Mouse (Mus musculus): ENCODE data around the gene Casr. TPM values are rescaled to one million over a fixed set of nuclear protein-coding genes. Genes with fewer than 3 reads are reported as not detected.

Gene Casr
- 0.04 TPM in 1 of 2 replicates, not detected in the other for polyA plus RNA-seq (2016; fragmentation: Nextera tagmentation; extraction: Ambion mirVana)

GRCm38 (mm10) chr16:36561386-36562338 is at the start of gene Casr:
Casr (minus strand) TSS chr16:36562141.
- 0 out of 2 replicates have a peak, but pooled peaks have one; percentile 41 for ATAC-seq (ENCODE audit: low FRiP score, low read depth)
- Histone ChIP-seq H3K36me3 (no peaks in the 10 kb centered on the region), H3K4me1 (peaks cover 12% of the 10 kb centered on the region), H3K4me3 (peak within 1 kb of the TSS; percentile 43), H3K9me3 (no peaks in the 10 kb centered on the region), H3K27ac (replicated peaks) (no peak within 1 kb of the TSS), H3K4me2 (replicated peaks) (peak within 1 kb of the TSS; percentile 79), H3K27me3 (peaks cover 14% of the 10 kb centered on the region), H3K9ac (replicated peaks) (peak within 1 kb of the TSS; percentile 46; the same call in 1 of the 2 replicates)
- 2% methylated on average over 36 of the region's 36 CpGs for WGBS

- Histone ChIP-seq H3K9ac (replicated peaks) (no peak overlapping the region), H3K4me2 (replicated peaks) (no peak overlapping the region), H3K27ac (replicated peaks) (no peak overlapping the region), H3K27me3 (no peaks in the 10 kb centered on the region), H3K4me3 (no peak overlapping the region), H3K4me1 (no peaks in the 10 kb centered on the region), H3K36me3 (no peaks in the 10 kb centered on the region), H3K9me3 (no peaks in the 10 kb centered on the region)
- 91% methylated on average over 3 of the region's 3 CpGs for WGBS
- no peak for ATAC-seq (ENCODE audit: low FRiP score, low read depth)
Observed at GRCm38 (mm10) chr16:36602632-36603031, 40.7 kb upstream of the Casr start.

GRCm38 (mm10) chr16:36598265-36598664 is 36.3 kb upstream of the Casr start:
- no peaks in the 10 kb centered on the region for H3K36me3 ChIP-seq
- H3K27me3 ChIP-seq: no peaks in the 10 kb centered on the region
- H3K4me2 ChIP-seq (replicated peaks): no peak overlapping the region
- no peaks in the 10 kb centered on the region for H3K4me1 ChIP-seq
- H3K9ac ChIP-seq (replicated peaks): no peak overlapping the region
- H3K4me3 ChIP-seq: no peak overlapping the region
- WGBS: 82% methylated on average over 4 of the region's 4 CpGs
- no peaks in the 10 kb centered on the region for H3K9me3 ChIP-seq
- no peak for ATAC-seq (ENCODE audit: low FRiP score, low read depth)
- H3K27ac ChIP-seq (replicated peaks): no peak overlapping the region

GRCm38 (mm10) chr16:36596671-36597410 is 34.9 kb upstream of the Casr start:
- no peak for ATAC-seq (ENCODE audit: low FRiP score, low read depth)
- Histone ChIP-seq H3K27ac (replicated peaks) (no peak overlapping the region), H3K4me1 (no peaks in the 10 kb centered on the region), H3K4me3 (no peak overlapping the region), H3K4me2 (replicated peaks) (no peak overlapping the region), H3K9ac (replicated peaks) (no peak overlapping the region), H3K36me3 (no peaks in the 10 kb centered on the region), H3K9me3 (no peaks in the 10 kb centered on the region), H3K27me3 (no peaks in the 10 kb centered on the region)
- WGBS: 91% methylated on average over 10 of the region's 10 CpGs

GRCm38 (mm10) chr16:36589898-36590297 is 28.0 kb upstream of the Casr start:
- H3K4me3 ChIP-seq: no peak overlapping the region
- H3K9ac ChIP-seq (replicated peaks): no peak overlapping the region
- no peaks in the 10 kb centered on the region for H3K27me3 ChIP-seq
- no peak overlapping the region for H3K27ac ChIP-seq (replicated peaks)
- ATAC-seq (ENCODE audit: low FRiP score, low read depth): no peak
- WGBS: 67% methylated on average over 1 of the region's 1 CpGs
- H3K4me1 ChIP-seq: no peaks in the 10 kb centered on the region
- H3K4me2 ChIP-seq (replicated peaks): no peak overlapping the region
- no peaks in the 10 kb centered on the region for H3K9me3 ChIP-seq
- no peaks in the 10 kb centered on the region for H3K36me3 ChIP-seq

- 82% methylated on average over 4 of the region's 4 CpGs for WGBS
- Histone ChIP-seq H3K9me3 (no peaks in the 10 kb centered on the region), H3K27ac (replicated peaks) (no peak overlapping the region), H3K4me1 (no peaks in the 10 kb centered on the region), H3K4me3 (no peak overlapping the region), H3K36me3 (no peaks in the 10 kb centered on the region), H3K27me3 (no peaks in the 10 kb centered on the region), H3K9ac (replicated peaks) (no peak overlapping the region), H3K4me2 (replicated peaks) (no peak overlapping the region)
- no peak for ATAC-seq (ENCODE audit: low FRiP score, low read depth)
Observed at GRCm38 (mm10) chr16:36587971-36588370, 26.0 kb upstream of the Casr start.

- Histone ChIP-seq H3K27ac (replicated peaks) (no peak overlapping the region), H3K36me3 (no peaks in the 10 kb centered on the region), H3K9me3 (no peaks in the 10 kb centered on the region), H3K4me1 (peaks cover 4% of the 10 kb centered on the region; the same call in 1 of the 2 replicates), H3K4me2 (replicated peaks) (no peak overlapping the region), H3K4me3 (no peak overlapping the region), H3K9ac (replicated peaks) (no peak overlapping the region), H3K27me3 (no peaks in the 10 kb centered on the region)
- ATAC-seq (ENCODE audit: low FRiP score, low read depth): no peak
- whole genome bisulfite sequencing: 41% methylated on average over 3 of the region's 3 CpGs
Observed at GRCm38 (mm10) chr16:36582073-36582472, 20.1 kb upstream of the Casr start.

- WGBS: 83% methylated on average over 8 of the region's 8 CpGs
- Histone ChIP-seq H3K4me3 (no peak overlapping the region), H3K27me3 (no peaks in the 10 kb centered on the region), H3K4me1 (no peaks in the 10 kb centered on the region), H3K4me2 (replicated peaks) (no peak overlapping the region), H3K9me3 (no peaks in the 10 kb centered on the region), H3K36me3 (no peaks in the 10 kb centered on the region), H3K27ac (replicated peaks) (no peak overlapping the region), H3K9ac (replicated peaks) (no peak overlapping the region)
- no peak for ATAC-seq (ENCODE audit: low FRiP score, low read depth)
Observed at GRCm38 (mm10) chr16:36571942-36572341, 10.0 kb upstream of the Casr start.

- Histone ChIP-seq H3K4me2 (replicated peaks) (no peak overlapping the region), H3K27me3 (peaks cover 14% of the 10 kb centered on the region), H3K27ac (replicated peaks) (no peak overlapping the region), H3K9me3 (no peaks in the 10 kb centered on the region), H3K9ac (replicated peaks) (no peak overlapping the region), H3K4me3 (no peak overlapping the region), H3K4me1 (peaks cover 12% of the 10 kb centered on the region), H3K36me3 (no peaks in the 10 kb centered on the region)
- no peak for ATAC-seq (ENCODE audit: low FRiP score, low read depth)
- 89% methylated on average over 6 of the region's 6 CpGs for WGBS
Observed at GRCm38 (mm10) chr16:36559573-36559972, 2.4 kb downstream of the Casr start.

GRCm38 (mm10) chr16:36555672-36556165 is 6.2 kb downstream of the Casr start:
- Histone ChIP-seq H3K36me3 (no peaks in the 10 kb centered on the region), H3K27ac (replicated peaks) (no peak overlapping the region), H3K9me3 (peaks cover 5% of the 10 kb centered on the region; the same call in 1 of the 2 replicates), H3K4me3 (no peak overlapping the region), H3K27me3 (no peaks in the 10 kb centered on the region), H3K4me2 (replicated peaks) (no peak overlapping the region), H3K9ac (replicated peaks) (no peak overlapping the region), H3K4me1 (no peaks in the 10 kb centered on the region)
- no peak for ATAC-seq (ENCODE audit: low FRiP score, low read depth)
- WGBS: 87% methylated on average over 10 of the region's 10 CpGs

GRCm38 (mm10) chr16:36553624-36554023 is 8.3 kb downstream of the Casr start:
- Histone ChIP-seq H3K4me2 (replicated peaks) (no peak overlapping the region), H3K4me1 (no peaks in the 10 kb centered on the region), H3K4me3 (no peak overlapping the region), H3K9ac (replicated peaks) (no peak overlapping the region), H3K36me3 (no peaks in the 10 kb centered on the region), H3K9me3 (peaks cover 5% of the 10 kb centered on the region; the same call in 1 of the 2 replicates), H3K27me3 (no peaks in the 10 kb centered on the region), H3K27ac (replicated peaks) (no peak overlapping the region)
- ATAC-seq (ENCODE audit: low FRiP score, low read depth): no peak
- 91% methylated on average over 3 of the region's 3 CpGs for WGBS

GRCm38 (mm10) chr16:36545333-36545732 is 16.6 kb downstream of the Casr start:
- Histone ChIP-seq H3K36me3 (no peaks in the 10 kb centered on the region), H3K4me2 (replicated peaks) (no peak overlapping the region), H3K4me3 (no peak overlapping the region), H3K9ac (replicated peaks) (no peak overlapping the region), H3K9me3 (no peaks in the 10 kb centered on the region), H3K27me3 (no peaks in the 10 kb centered on the region), H3K4me1 (no peaks in the 10 kb centered on the region), H3K27ac (replicated peaks) (no peak overlapping the region)
- ATAC-seq (ENCODE audit: low FRiP score, low read depth): no peak
- 67% methylated on average over 4 of the region's 4 CpGs for WGBS

Measured in midbrain, embryonic 12.5 days (tissue).